Mouse (Mus musculus): ENCODE measurements around the gene Mfsd6l.
A peak's percentile ranks its signal among the peaks of the same experiment; 100 is the strongest.

The Mfsd6l gene

GRCm38 (mm10) chr11:68553981-68554471, 2.0 kb upstream of the Mfsd6l start:
- DNase-seq: peak; percentile 56 to 75

GRCm38 (mm10) chr11:68559546-68559945, 3.6 kb downstream of the Mfsd6l start:
- no peak for DNase-seq

- no peak for DNase-seq
Observed at GRCm38 (mm10) chr11:68561957-68562950, 6.3 kb downstream of the Mfsd6l start.

- DNase-seq: no peak
Observed at GRCm38 (mm10) chr11:68564356-68565031, 8.5 kb downstream of the Mfsd6l start.

- DNase-seq: no peak
Observed at GRCm38 (mm10) chr11:68565032-68565429, 9.0 kb downstream of the Mfsd6l start.

GRCm38 (mm10) chr11:68566447-68567059, 10.6 kb downstream of the Mfsd6l start:
- peak; percentile 64 to 80 for DNase-seq

GRCm38 (mm10) chr11:68570861-68571260, 14.9 kb downstream of the Mfsd6l start:
- DNase-seq: no peak

GRCm38 (mm10) chr11:68577076-68577475, 21.1 kb downstream of the Mfsd6l start:
- no peak for DNase-seq

- peak in 1 of 2 experiments; percentile 58 for DNase-seq
Observed at GRCm38 (mm10) chr11:68579462-68579881, 23.5 kb downstream of the Mfsd6l start.

GRCm38 (mm10) chr11:68580566-68580965, 24.6 kb downstream of the Mfsd6l start:
- DNase-seq: no peak

- peak in 1 of 2 experiments; percentile 65 for DNase-seq
Observed at GRCm38 (mm10) chr11:68583225-68583624, 27.2 kb downstream of the Mfsd6l start.

- DNase-seq: no peak
Observed at GRCm38 (mm10) chr11:68583906-68584480, 28.0 kb downstream of the Mfsd6l start.

- DNase-seq: no peak
Observed at GRCm38 (mm10) chr11:68585890-68586289, 29.9 kb downstream of the Mfsd6l start.

GRCm38 (mm10) chr11:68586721-68587120, 30.7 kb downstream of the Mfsd6l start, which contains the start of gene Ccdc42:
Gene Ccdc42 (plus strand): TSS chr11:68587021.
- DNase-seq: no peak

GRCm38 (mm10) chr11:68589055-68589809, 33.2 kb downstream of the Mfsd6l start:
- peak; percentile 79 to 87 for DNase-seq

- DNase-seq: no peak
Observed at GRCm38 (mm10) chr11:68591708-68592107, 35.7 kb downstream of the Mfsd6l start.

- DNase-seq: no peak
Observed at GRCm38 (mm10) chr11:68593247-68593646, 37.3 kb downstream of the Mfsd6l start.

- DNase-seq: no peak
Observed at GRCm38 (mm10) chr11:68597912-68598311, 41.9 kb downstream of the Mfsd6l start.

GRCm38 (mm10) chr11:68600551-68601021, 44.6 kb downstream of the Mfsd6l start:
- peak; percentile 65 to 84 for DNase-seq

- DNase-seq: peak in 1 of 2 experiments; percentile 62
Observed at GRCm38 (mm10) chr11:68601486-68601991, 45.6 kb downstream of the Mfsd6l start.

GRCm38 (mm10) chr11:68602200-68602931, 46.4 kb downstream of the Mfsd6l start:
- DNase-seq: peak; percentile 66 to 87
